Mouse (Mus musculus) T-cell, adult 2 months (primary cell): ENCODE data around the gene Dnajb8.

Source experiments
- DNase-seq: peaks from one replicate; pipeline ENCODE4 v3.0.0; 2022; ENCODE audit warnings: low spot score

Gene Dnajb8

DNA sequence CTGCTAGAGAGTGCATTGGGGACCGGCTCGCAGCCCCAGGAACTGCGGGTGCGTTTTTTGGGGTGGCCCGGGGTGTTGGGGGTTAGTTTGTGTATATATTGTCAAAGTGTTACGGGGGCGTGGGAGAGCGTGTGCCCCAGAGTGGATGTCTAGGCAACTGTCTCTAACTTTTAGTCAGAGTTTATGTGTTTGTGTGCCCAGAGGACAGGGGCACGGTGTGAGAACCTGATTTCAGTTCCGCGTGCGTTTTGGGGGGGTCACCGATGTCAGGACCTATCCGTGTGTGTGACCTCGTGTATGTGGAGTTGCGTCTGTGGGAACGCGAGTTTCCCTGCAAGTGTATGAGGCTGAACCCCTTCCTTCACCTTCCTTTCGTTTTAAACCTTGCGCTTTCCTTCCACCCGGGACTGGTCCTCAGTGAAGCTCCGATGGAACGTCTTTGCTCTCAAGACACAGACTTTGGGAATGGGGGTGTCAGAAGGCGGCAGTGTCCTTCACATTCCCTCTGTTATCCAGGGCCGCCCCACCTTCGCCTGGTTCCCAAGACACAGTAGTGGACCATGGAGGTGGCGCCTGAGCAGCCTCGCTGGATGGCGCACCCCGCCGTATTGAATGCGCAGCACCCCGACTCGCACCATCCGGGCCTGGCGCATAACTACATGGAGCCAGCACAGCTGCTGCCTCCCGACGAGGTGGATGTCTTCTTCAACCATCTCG, 22.9 kb upstream of the Dnajb8 start:
- no peak for DNase-seq

DNA sequence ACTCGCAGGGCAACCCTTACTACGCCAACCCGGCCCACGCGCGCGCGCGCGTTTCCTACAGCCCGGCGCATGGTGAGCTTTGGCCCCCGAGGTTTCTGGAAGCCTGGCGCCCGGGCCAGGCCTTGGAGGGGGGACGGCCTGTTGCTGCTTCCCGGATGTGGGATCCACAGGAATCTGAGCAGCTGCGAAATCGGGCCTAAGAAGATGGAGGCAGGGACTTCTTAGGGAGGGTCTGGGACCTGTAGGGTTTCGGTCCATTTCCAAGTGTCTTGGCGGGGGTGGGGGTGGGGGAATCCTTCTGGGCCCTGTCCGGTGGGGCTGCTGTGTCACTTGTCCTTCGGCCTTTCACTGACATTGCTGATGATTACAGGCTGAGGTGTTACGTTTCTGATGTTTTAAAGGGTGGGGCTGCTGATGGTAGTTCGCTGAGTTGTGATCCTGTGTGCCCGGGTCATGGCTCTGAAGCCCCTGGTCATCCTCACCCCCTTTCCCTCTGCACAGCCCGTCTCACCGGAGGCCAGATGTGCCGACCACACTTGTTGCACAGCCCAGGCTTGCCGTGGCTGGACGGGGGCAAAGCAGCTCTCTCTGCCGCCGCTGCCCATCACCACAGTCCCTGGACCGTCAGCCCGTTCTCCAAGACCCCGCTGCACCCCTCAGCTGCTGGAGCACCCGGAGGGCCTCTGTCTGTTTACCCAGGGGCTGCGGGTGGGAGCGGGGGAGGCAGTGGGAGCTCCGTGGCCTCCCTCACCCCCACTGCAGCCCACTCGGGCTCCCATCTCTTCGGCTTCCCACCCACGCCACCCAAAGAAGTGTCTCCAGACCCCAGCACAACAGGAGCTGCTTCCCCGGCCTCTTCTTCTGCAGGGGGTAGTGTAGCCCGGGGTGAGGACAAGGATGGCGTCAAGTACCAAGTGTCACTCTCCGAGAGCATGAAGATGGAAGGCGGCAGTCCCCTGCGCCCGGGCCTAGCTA, 22.1 kb upstream of the Dnajb8 start:
- no peak for DNase-seq

- DNase-seq = no peak
These were observed 21.1 kb upstream of the Dnajb8 start for GRCm38 (mm10) chr6:88200693-88201609.

- no peak for DNase-seq
These were observed 20.0 kb upstream of the Dnajb8 start for GRCm38 (mm10) chr6:88201926-88202700.

- DNase-seq = no peak
These were observed 19.0 kb upstream of the Dnajb8 start for GRCm38 (mm10) chr6:88202921-88203690.

DNA sequence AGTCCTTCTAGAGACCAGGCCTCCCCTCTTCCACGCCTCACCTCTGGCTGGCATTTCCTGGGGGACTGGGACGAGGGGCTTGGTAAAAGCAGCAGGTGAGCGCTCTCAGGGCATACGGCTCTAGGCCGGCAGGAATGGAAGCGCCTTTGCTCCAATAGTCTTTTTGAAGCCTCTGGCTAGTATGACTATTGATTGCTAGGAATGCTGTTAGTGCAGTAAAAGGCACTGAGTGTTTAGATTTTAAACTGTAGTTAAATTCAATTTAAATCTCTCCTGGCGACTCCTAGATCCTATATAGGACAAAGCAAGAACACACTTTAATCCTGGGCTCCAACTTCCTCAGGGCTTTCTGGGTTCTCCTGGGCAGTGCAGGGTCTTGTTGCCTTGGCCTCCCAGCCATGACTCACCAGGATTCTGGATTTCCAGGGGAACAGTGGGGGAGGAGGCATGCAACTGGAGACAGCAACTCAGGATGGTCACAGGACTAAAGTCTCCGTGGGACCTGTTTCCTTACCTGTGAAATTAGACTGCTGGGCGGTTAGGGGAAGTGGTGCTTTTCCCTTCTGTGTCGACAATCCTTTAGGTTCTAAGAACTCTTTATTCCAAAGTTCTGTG, 18.2 kb upstream of the Dnajb8 start:
- DNase-seq = no peak

- DNase-seq = no peak
These were observed 17.3 kb upstream of the Dnajb8 start for GRCm38 (mm10) chr6:88204531-88205385.

- DNase-seq = no peak
These were observed 16.7 kb upstream of the Dnajb8 start for GRCm38 (mm10) chr6:88205386-88205700.

DNA sequence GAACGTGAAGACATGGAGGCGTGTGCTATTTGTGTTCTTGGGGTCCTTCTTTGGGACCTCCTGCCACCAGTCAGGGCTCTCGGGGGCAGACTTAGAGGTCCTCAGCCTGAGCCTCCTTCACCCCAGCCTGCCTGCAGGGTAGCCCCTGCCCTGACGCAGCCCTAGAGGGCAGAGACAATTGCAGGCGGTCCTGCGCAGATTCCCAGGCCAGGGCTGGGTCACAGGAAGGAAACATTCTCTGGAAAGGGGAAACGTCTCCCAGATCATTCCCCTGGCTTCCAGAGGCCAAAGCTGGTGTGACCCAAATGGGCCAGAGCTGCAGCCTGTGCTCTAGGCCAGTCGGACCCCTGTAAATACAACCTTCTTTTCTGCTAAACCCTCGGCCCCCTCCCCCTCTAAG, 16.1 kb upstream of the Dnajb8 start:
- no peak for DNase-seq

GRCm38 (mm10) chr6:88206566-88206965, 15.5 kb upstream of the Dnajb8 start:
- no peak for DNase-seq

DNA sequence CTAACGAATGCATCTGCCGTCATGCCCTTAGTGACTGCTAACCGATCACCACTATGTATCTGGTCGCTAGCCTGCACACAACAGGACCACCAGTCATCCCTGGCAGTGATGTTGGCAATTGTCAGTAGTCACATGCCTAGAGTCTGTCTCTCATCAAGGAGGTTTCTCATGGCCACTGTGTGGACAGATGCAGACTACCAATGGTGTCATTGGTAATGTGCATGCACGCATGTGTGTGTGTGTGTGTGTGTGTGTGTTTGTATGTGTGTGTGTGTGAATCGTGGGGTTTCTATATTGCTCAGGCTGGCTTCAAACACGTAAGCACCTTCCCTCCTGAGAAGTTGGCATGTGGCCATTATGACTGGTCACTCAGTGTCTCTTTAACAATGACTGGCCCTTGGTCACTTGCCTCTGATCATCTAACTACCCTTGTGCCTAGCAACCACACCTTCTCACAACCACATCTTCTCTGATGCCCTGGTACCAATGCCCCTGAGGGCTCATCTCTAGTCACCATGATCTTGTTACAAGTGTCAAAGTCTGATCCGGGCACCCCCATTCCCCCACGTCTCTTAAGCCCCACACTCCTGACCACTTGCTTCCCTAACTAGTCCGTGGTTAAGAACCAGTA, 14.6 kb upstream of the Dnajb8 start:
- no peak for DNase-seq

- no peak for DNase-seq
These were observed 13.7 kb upstream of the Dnajb8 start for GRCm38 (mm10) chr6:88208321-88208720.

- DNase-seq = no peak
These were observed 12.6 kb upstream of the Dnajb8 start for GRCm38 (mm10) chr6:88209453-88209852.

GRCm38 (mm10) chr6:88210182-88210581, 11.9 kb upstream of the Dnajb8 start:
- DNase-seq = no peak

- no peak for DNase-seq
These were observed 6.3 kb upstream of the Dnajb8 start for GRCm38 (mm10) chr6:88215797-88216196.

- DNase-seq = no peak
These were observed 5.9 kb upstream of the Dnajb8 start for GRCm38 (mm10) chr6:88216199-88216598.

- DNase-seq = no peak
These were observed 3.0 kb upstream of the Dnajb8 start for GRCm38 (mm10) chr6:88219094-88219493.

GRCm38 (mm10) chr6:88226570-88226994, 4.5 kb downstream of the Dnajb8 start:
- DNase-seq = no peak

GRCm38 (mm10) chr6:88227537-88227936, 5.5 kb downstream of the Dnajb8 start:
- DNase-seq = no peak
